Mouse (Mus musculus): ENCODE results near the gene Olfr597. TPM values are rescaled to one million over a fixed set of nuclear protein-coding genes. Genes with fewer than 3 reads are reported as not detected.

Gene Olfr597
- not detected in 2 replicates for polyA plus RNA-seq (2015; fragmentation: Nextera tagmentation; extraction: Ambion mirVana)

GRCm38 (mm10) chr7:103316015-103316414, at the start of gene Olfr597:
Gene Olfr597 (plus strand): TSS chr7:103316315.

GRCm38 (mm10) chr7:103305348-103305747, 10.8 kb upstream of the Olfr597 start, which contains the start of gene Olfr596:
Gene Olfr596 (plus strand): TSS chr7:103305648.

GRCm38 (mm10) chr7:103323268-103323667, 7.2 kb downstream of the Olfr597 start, which contains the start of gene Olfr598:
Gene Olfr598 (plus strand): TSS chr7:103323568.

GRCm38 (mm10) chr7:103335617-103336016, 19.5 kb downstream of the Olfr597 start, which contains the start of gene Olfr599:
Gene Olfr599 (plus strand): TSS chr7:103335917.

GRCm38 (mm10) chr7:103349569-103349968, 33.5 kb downstream of the Olfr597 start, which contains the start of gene Olfr600:
Gene Olfr600 (minus strand): TSS chr7:103349669.

GRCm38 (mm10) chr7:103362555-103362954, 46.4 kb downstream of the Olfr597 start, which contains the start of gene Olfr601:
Gene Olfr601 (minus strand): TSS chr7:103362655.

Small RNA genes within 50 kb of the gene (microRNA-seq; reads per million reads assigned to microRNA genes)
- not detected for gene Gm23550

Other genes with a start within 250 kb of the Olfr597 start
- gene Olfr584, start 234.4 kb upstream of the Olfr597 start, polyA plus RNA-seq (2015; fragmentation: Nextera tagmentation; extraction: Ambion mirVana): not detected in 2 replicates
- not detected in 2 replicates for gene Olfr585, start 218.6 kb upstream of the Olfr597 start, polyA plus RNA-seq (2015; fragmentation: Nextera tagmentation; extraction: Ambion mirVana)
- gene Olfr586, start 190.7 kb upstream of the Olfr597 start, polyA plus RNA-seq (2015; fragmentation: Nextera tagmentation; extraction: Ambion mirVana): not detected in 2 replicates
- not detected in 2 replicates for gene Olfr588-ps1, start 175.4 kb upstream of the Olfr597 start, polyA plus RNA-seq (2015; fragmentation: Nextera tagmentation; extraction: Ambion mirVana)
- not detected in 2 replicates for gene Olfr589, start 160.0 kb upstream of the Olfr597 start, polyA plus RNA-seq (2015; fragmentation: Nextera tagmentation; extraction: Ambion mirVana)
- not detected in 2 replicates for gene Olfr591, start 138.0 kb upstream of the Olfr597 start, polyA plus RNA-seq (2015; fragmentation: Nextera tagmentation; extraction: Ambion mirVana)
- gene Olfr592, start 131.5 kb upstream of the Olfr597 start, polyA plus RNA-seq (2015; fragmentation: Nextera tagmentation; extraction: Ambion mirVana): not detected in 2 replicates
- gene Olfr593, start 104.5 kb upstream of the Olfr597 start, polyA plus RNA-seq (2015; fragmentation: Nextera tagmentation; extraction: Ambion mirVana): not detected in 2 replicates
- gene Olfr594, start 99.3 kb upstream of the Olfr597 start, polyA plus RNA-seq (2015; fragmentation: Nextera tagmentation; extraction: Ambion mirVana): not detected in 2 replicates
- not detected in 2 replicates for gene Usp17ld, start 63.8 kb upstream of the Olfr597 start, polyA plus RNA-seq (2015; fragmentation: Nextera tagmentation; extraction: Ambion mirVana)
- not detected in 2 replicates for gene Olfr596, start 10.7 kb upstream of the Olfr597 start, polyA plus RNA-seq (2015; fragmentation: Nextera tagmentation; extraction: Ambion mirVana)
- not detected in 2 replicates for gene Olfr598, start 7.3 kb downstream of the Olfr597 start, polyA plus RNA-seq (2015; fragmentation: Nextera tagmentation; extraction: Ambion mirVana)
- gene Olfr599, start 19.6 kb downstream of the Olfr597 start, polyA plus RNA-seq (2015; fragmentation: Nextera tagmentation; extraction: Ambion mirVana): not detected in 2 replicates
- not detected in 2 replicates for gene Olfr600, start 33.4 kb downstream of the Olfr597 start, polyA plus RNA-seq (2015; fragmentation: Nextera tagmentation; extraction: Ambion mirVana)
- not detected in 2 replicates for gene Olfr601, start 46.3 kb downstream of the Olfr597 start, polyA plus RNA-seq (2015; fragmentation: Nextera tagmentation; extraction: Ambion mirVana)
- gene Olfr603, start 69.9 kb downstream of the Olfr597 start, polyA plus RNA-seq (2015; fragmentation: Nextera tagmentation; extraction: Ambion mirVana): not detected in 2 replicates
- gene Usp17lc, start 98.8 kb downstream of the Olfr597 start, polyA plus RNA-seq (2015; fragmentation: Nextera tagmentation; extraction: Ambion mirVana): not detected in 2 replicates
- gene Olfr605, start 129.1 kb downstream of the Olfr597 start, polyA plus RNA-seq (2015; fragmentation: Nextera tagmentation; extraction: Ambion mirVana): not detected in 2 replicates
- gene Olfr606, start 132.7 kb downstream of the Olfr597 start, polyA plus RNA-seq (2015; fragmentation: Nextera tagmentation; extraction: Ambion mirVana): not detected in 2 replicates
- not detected in 2 replicates for gene Olfr607, start 147.8 kb downstream of the Olfr597 start, polyA plus RNA-seq (2015; fragmentation: Nextera tagmentation; extraction: Ambion mirVana)
- not detected in 2 replicates for gene Olfr608, start 153.6 kb downstream of the Olfr597 start, polyA plus RNA-seq (2015; fragmentation: Nextera tagmentation; extraction: Ambion mirVana)
- gene Olfr609, start 181.7 kb downstream of the Olfr597 start, polyA plus RNA-seq (2015; fragmentation: Nextera tagmentation; extraction: Ambion mirVana): not detected in 2 replicates
- not detected in 2 replicates for gene Olfr610, start 195.8 kb downstream of the Olfr597 start, polyA plus RNA-seq (2015; fragmentation: Nextera tagmentation; extraction: Ambion mirVana)
- gene Olfr611, start 204.5 kb downstream of the Olfr597 start, polyA plus RNA-seq (2015; fragmentation: Nextera tagmentation; extraction: Ambion mirVana): not detected in 2 replicates
- gene Olfr612, start 226.4 kb downstream of the Olfr597 start, polyA plus RNA-seq (2015; fragmentation: Nextera tagmentation; extraction: Ambion mirVana): not detected in 2 replicates
- gene Olfr613, start 231.8 kb downstream of the Olfr597 start, polyA plus RNA-seq (2015; fragmentation: Nextera tagmentation; extraction: Ambion mirVana): not detected in 2 replicates
- not detected in 2 replicates for gene Olfr615, start 239.8 kb downstream of the Olfr597 start, polyA plus RNA-seq (2015; fragmentation: Nextera tagmentation; extraction: Ambion mirVana)